Mouse (Mus musculus) midbrain, embryonic 12.5 days (tissue): Measurements from ENCODE around the gene Stk39. TPM values are rescaled to one million over a fixed set of nuclear protein-coding genes. Genes with fewer than 3 reads are reported as not detected.
A peak's percentile ranks its signal among the peaks of the same experiment; 100 is the strongest.

Source experiments
- ATAC-seq: fragments of 200-750 bp; cut with Nextera tagmentation; 2 replicates; pipeline ENCODE4 v1.8.0; 2017; ENCODE audit warnings: low read depth, moderate TSS enrichment, moderate library complexity; ENCODE audit not compliant: low FRiP score
- H3K27ac ChIP-seq: fragments of 300-500 bp; sonication (generic); replicated peaks from 2 replicates; pipeline ENCODE4 v1.5.1; 2016; ENCODE audit warnings: mild to moderate bottlenecking
- H3K27me3 ChIP-seq: fragments of 300-500 bp; sonication (generic); 2 replicates; pipeline ENCODE4 v1.6.1; 2016; ENCODE audit warnings: mild to moderate bottlenecking
- H3K36me3 ChIP-seq: fragments of 300-500 bp; sonication (generic); 2 replicates; pipeline ENCODE4 v1.6.1; 2016
- H3K4me1 ChIP-seq: fragments of 300-500 bp; sonication (generic); 2 replicates; pipeline ENCODE4 v1.6.1; 2016
- H3K4me2 ChIP-seq: fragments of 300-500 bp; sonication (generic); replicated peaks from 2 replicates; pipeline ENCODE4 v1.6.1; 2016; ENCODE audit warnings: mild to moderate bottlenecking, moderate library complexity
- H3K4me3 ChIP-seq: fragments of 300-500 bp; sonication (generic); 2 replicates; pipeline ENCODE4 v1.5.1; 2016; ENCODE audit warnings: mild to moderate bottlenecking
- H3K9ac ChIP-seq: fragments of 300-500 bp; sonication (generic); replicated peaks from 2 replicates; pipeline ENCODE4 v1.6.1; 2016; ENCODE audit warnings: mild to moderate bottlenecking, moderate library complexity
- H3K9me3 ChIP-seq: fragments of 300-500 bp; sonication (generic); 2 replicates; pipeline ENCODE4 v1.6.1; 2016; ENCODE audit warnings: mild to moderate bottlenecking
- WGBS: fragments of 180-500 bp; shearing (Covaris S2); methylation state at CpG from one replicate; pipeline ENCODE4 v1.1.7; 2016; 5-methylcytosine and 5-hydroxymethylcytosine counted together
- polyA plus RNA-seq: library from polyadenylated mRNA; unstranded; fragments of >200 nt; fragmentation: Nextera tagmentation; extraction: Ambion mirVana; gene quantifications from 2 replicates; pipeline ENCODE4 v1.2.1, GENCODE M21; 2016

Gene Stk39
- polyA plus RNA-seq, 1 experiment from 2014 or later, result 52.5 TPM

DNA sequence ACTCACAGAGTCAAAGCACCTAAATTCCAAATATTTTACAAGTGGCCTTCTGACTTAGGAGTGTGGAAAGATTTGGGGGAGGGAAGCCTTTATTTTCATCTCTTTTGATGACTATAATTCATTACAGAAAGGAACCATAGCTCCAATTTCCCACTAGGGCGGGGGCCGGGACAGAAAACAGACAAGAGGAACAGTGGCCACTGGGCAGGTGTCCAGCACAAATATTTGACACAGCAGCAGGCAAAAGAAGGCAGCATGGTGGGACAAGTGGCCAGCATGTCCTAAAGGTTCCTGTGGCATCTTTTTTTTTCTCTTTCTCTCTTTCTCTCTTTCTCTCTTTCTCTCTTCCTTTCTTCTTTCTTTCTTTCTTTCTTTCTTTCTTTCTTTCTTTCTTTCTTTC is 154.6 kb downstream of the Stk39 start:
- H3K27me3 ChIP-seq, result no peaks in the 10 kb centered on the region
- H3K36me3 ChIP-seq, result 0 out of 2 replicates have a peak, but pooled peaks cover 3% of the 10 kb centered on the region
- no peak overlapping the region for H3K4me2 ChIP-seq
- WGBS, result 80% methylated on average over 2 of the region's 2 CpGs
- H3K4me1 ChIP-seq, result peaks cover 42% of the 10 kb centered on the region
- no peaks in the 10 kb centered on the region for H3K9me3 ChIP-seq
- ATAC-seq, result no peak
- no peak overlapping the region for H3K9ac ChIP-seq
- no peak overlapping the region for H3K27ac ChIP-seq
- H3K4me3 ChIP-seq, result no peak overlapping the region

GRCm38 (mm10) chr2:68315258-68315657 is 156.8 kb downstream of the Stk39 start:
- no peaks in the 10 kb centered on the region for H3K9me3 ChIP-seq
- 0 out of 2 replicates have a peak, but pooled peaks cover 3% of the 10 kb centered on the region for H3K36me3 ChIP-seq
- peaks cover 29% of the 10 kb centered on the region; the same call in 1 of the 2 replicates for H3K4me1 ChIP-seq
- no peaks in the 10 kb centered on the region for H3K27me3 ChIP-seq
- H3K27ac ChIP-seq, result no peak overlapping the region
- no peak overlapping the region for H3K4me2 ChIP-seq
- ATAC-seq, result no peak
- no peak overlapping the region for H3K9ac ChIP-seq
- H3K4me3 ChIP-seq, result no peak overlapping the region
- 71% methylated on average over 11 of the region's 11 CpGs for WGBS

DNA sequence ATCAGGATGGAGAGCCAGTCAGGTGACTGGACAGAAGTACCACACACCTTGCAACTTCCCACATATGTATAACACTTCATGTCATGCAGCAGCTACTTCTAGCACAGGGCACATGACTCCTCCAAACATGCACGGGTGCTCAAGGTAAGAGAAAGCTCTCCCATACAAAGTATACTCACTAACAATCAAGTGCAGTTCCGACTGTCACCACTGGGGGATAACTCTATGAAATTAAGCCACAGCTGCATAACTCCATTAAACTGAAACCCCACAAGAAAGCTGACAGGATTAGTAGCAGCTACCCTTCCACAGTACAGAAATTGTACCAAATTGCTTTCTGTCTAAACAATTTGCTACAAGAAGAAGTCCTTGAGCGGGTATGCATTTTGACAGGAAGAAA is 161.9 kb downstream of the Stk39 start:
- ATAC-seq, result 0 out of 2 replicates have a peak, but pooled peaks have one; percentile 35

GRCm38 (mm10) chr2:68306519-68306918 is 165.5 kb downstream of the Stk39 start:
- whole genome bisulfite sequencing, result 91% methylated on average over 4 of the region's 4 CpGs
- Histone ChIP-seq H3K9ac (no peak overlapping the region), H3K9me3 (no peaks in the 10 kb centered on the region), H3K4me3 (no peak overlapping the region), H3K36me3 (peaks cover 30% of the 10 kb centered on the region), H3K27ac (no peak overlapping the region), H3K4me2 (no peak overlapping the region), H3K4me1 (peaks cover 12% of the 10 kb centered on the region), H3K27me3 (no peaks in the 10 kb centered on the region)
- ATAC-seq, result no peak

More for the DNA sequence above, 161.9 kb downstream of the Stk39 start:
- Histone ChIP-seq H3K9ac (no peak overlapping the region), H3K4me1 (no peaks in the 10 kb centered on the region), H3K27ac (no peak overlapping the region), H3K4me3 (no peak overlapping the region), H3K9me3 (no peaks in the 10 kb centered on the region), H3K4me2 (no peak overlapping the region), H3K36me3 (peaks cover 23% of the 10 kb centered on the region), H3K27me3 (no peaks in the 10 kb centered on the region)
- WGBS, result 89% methylated on average over 3 of the region's 3 CpGs

GRCm38 (mm10) chr2:68304771-68305460 is 167.2 kb downstream of the Stk39 start:
- H3K4me2 ChIP-seq, result no peak overlapping the region
- H3K27ac ChIP-seq, result no peak overlapping the region
- no peak for ATAC-seq
- no peaks in the 10 kb centered on the region for H3K9me3 ChIP-seq
- H3K9ac ChIP-seq, result no peak overlapping the region
- no peaks in the 10 kb centered on the region for H3K27me3 ChIP-seq
- WGBS, result 95% methylated on average over 6 of the region's 6 CpGs
- peaks cover 28% of the 10 kb centered on the region for H3K36me3 ChIP-seq
- H3K4me3 ChIP-seq, result no peak overlapping the region
- peaks cover 12% of the 10 kb centered on the region for H3K4me1 ChIP-seq

DNA sequence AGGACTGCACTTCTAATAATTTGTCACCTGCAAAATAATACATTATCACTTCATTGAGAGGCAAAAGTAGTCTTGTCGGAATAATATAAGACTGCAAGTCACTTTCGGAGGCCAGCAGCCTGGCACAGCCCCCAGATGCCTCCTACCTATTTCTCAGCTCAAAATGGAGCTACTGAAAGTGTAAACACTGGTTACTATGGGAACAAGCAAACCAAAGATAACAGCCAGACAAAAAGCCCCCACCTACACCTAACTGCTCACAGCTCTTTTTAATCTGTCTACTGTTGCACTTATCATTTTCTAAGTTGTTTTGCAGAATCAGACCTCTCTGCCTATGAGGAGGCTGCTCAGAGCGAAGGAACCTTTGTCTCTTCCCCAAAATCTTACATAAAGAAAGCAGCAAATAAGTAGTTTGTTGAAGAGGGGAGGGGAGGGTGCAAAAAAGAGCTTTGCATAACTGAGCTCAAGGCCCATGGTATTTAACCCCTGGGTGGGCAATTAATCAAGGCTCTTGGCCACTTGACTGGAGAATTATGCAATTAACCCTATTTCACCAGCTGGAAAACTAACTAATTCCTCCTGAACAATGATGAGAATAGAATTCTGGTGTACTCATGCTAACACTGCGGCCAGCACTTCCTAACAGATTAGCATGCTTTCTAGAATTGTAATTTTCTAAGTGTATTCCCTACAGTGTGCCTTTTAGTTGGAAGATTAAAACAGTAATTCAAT is 170.1 kb downstream of the Stk39 start:
- no peak overlapping the region for H3K27ac ChIP-seq
- no peaks in the 10 kb centered on the region for H3K27me3 ChIP-seq
- H3K4me2 ChIP-seq, result no peak overlapping the region
- H3K4me1 ChIP-seq, result peaks cover 12% of the 10 kb centered on the region
- ATAC-seq, result 0 out of 2 replicates have a peak, but pooled peaks have one; percentile 31
- no peak overlapping the region for H3K9ac ChIP-seq
- peaks cover 36% of the 10 kb centered on the region for H3K36me3 ChIP-seq
- WGBS, result 56% methylated on average over 4 of the region's 4 CpGs
- H3K9me3 ChIP-seq, result no peaks in the 10 kb centered on the region
- no peak overlapping the region for H3K4me3 ChIP-seq

- Histone ChIP-seq H3K27me3 (no peaks in the 10 kb centered on the region), H3K9ac (no peak overlapping the region), H3K36me3 (peaks cover 13% of the 10 kb centered on the region), H3K4me1 (peaks cover 12% of the 10 kb centered on the region), H3K9me3 (no peaks in the 10 kb centered on the region), H3K4me2 (no peak overlapping the region), H3K4me3 (no peak overlapping the region), H3K27ac (no peak overlapping the region)
- ATAC-seq, result no peak
- WGBS, result 91% methylated on average over 3 of the region's 3 CpGs
Measured at GRCm38 (mm10) chr2:68298356-68298755, 173.7 kb downstream of the Stk39 start.

DNA sequence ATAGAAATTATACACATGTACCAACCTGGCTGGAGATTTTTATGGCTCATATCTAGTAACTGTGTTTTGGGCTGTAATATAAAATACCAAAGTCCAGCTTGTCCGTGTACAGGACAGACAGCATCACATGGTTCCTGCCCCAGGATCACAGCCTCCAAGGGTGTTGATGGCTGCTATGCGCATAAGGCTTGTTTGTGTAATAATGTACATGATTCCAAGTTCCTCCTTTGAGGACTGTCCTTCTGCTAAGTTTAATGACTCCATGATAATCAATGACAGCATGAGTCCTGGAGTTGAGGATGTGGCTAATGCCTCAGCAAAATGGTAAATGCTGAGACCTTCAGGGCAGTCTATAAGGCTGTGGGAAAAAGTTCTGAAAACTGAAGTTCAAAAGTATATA is 174.1 kb downstream of the Stk39 start:
- WGBS, result 95% methylated on average over 2 of the region's 2 CpGs
- Histone ChIP-seq H3K27ac (no peak overlapping the region), H3K4me3 (no peak overlapping the region), H3K27me3 (no peaks in the 10 kb centered on the region), H3K9ac (no peak overlapping the region), H3K9me3 (no peaks in the 10 kb centered on the region), H3K4me2 (no peak overlapping the region), H3K36me3 (peaks cover 13% of the 10 kb centered on the region), H3K4me1 (peaks cover 12% of the 10 kb centered on the region)
- ATAC-seq, result no peak

DNA sequence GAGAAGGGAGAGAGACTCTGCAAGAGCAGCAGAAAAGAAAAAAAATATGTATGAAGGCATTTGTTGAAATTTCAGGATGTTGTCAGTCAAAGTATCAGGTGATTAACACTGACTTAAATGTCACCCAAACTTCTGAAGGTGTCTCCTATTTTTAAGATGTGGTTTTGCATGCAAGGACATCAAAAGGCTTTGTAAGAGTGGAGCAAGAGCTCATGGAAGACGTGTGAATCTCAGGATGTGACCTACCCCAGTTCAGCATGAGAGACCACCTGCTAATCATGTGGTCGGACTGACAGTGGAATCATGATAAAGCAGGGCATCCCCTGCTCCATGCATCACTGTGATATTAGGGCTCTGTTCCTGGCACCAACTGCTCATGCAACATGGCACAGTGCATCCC is 175.3 kb downstream of the Stk39 start:
- Histone ChIP-seq H3K27me3 (no peaks in the 10 kb centered on the region), H3K36me3 (peaks cover 13% of the 10 kb centered on the region), H3K4me3 (no peak overlapping the region), H3K9me3 (no peaks in the 10 kb centered on the region), H3K27ac (no peak overlapping the region), H3K9ac (no peak overlapping the region), H3K4me1 (peaks cover 1% of the 10 kb centered on the region; the same call in 1 of the 2 replicates), H3K4me2 (no peak overlapping the region)
- WGBS, result 83% methylated on average over 2 of the region's 2 CpGs
- no peak for ATAC-seq

DNA sequence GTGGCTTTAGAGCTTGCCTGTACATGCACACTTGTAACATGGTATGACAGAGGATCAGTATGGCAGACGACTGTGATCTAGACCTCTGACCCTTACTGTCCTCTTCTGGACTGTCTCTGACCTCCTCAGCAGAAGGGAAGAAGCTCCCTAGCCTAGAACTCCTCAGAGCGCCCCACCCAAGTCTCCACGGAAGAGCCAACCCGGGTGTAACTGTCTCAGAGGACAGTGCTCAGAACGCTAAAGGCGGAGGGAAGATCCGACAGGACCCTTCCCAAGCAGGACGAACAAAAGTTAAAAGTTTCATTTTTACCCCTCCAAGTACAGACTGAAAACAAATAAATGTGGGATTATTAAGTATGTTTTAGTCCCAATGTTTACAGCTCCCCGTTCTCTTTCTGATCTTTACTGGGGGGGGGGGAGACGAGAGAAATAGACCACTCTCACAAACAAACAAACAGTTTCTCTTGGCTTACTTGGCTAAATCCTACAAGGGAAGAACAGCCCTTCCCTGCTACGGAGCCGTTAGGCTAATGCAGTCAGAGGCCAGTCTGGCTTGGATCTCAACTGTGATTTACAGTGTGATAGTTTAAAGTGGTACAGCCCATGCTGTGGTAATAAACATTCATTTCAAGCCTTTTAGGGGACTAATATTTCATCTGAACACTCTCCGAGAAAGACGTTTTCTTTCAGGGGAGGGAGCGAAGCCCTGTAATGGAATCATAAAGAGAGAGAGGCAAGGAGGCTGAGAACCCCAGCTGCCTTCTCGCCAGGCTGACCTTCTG is 179.3 kb downstream of the Stk39 start:
- Histone ChIP-seq H3K4me1 (no peaks in the 10 kb centered on the region), H3K4me2 (no peak overlapping the region), H3K27ac (no peak overlapping the region), H3K9ac (no peak overlapping the region), H3K36me3 (peaks cover 6% of the 10 kb centered on the region; the same call in 1 of the 2 replicates), H3K9me3 (no peaks in the 10 kb centered on the region), H3K4me3 (no peak overlapping the region), H3K27me3 (no peaks in the 10 kb centered on the region)
- WGBS, result 83% methylated on average over 16 of the region's 16 CpGs
- no peak for ATAC-seq

- Histone ChIP-seq H3K4me1 (no peaks in the 10 kb centered on the region), H3K36me3 (0 out of 2 replicates have a peak, but pooled peaks cover 3% of the 10 kb centered on the region), H3K4me3 (no peak overlapping the region), H3K4me2 (no peak overlapping the region), H3K27ac (no peak overlapping the region), H3K9me3 (no peaks in the 10 kb centered on the region), H3K9ac (no peak overlapping the region), H3K27me3 (no peaks in the 10 kb centered on the region)
- no peak for ATAC-seq
- 63% methylated on average over 5 of the region's 5 CpGs for WGBS
Measured at GRCm38 (mm10) chr2:68291895-68292294, 180.2 kb downstream of the Stk39 start.

- no peaks in the 10 kb centered on the region for H3K4me1 ChIP-seq
- no peak for ATAC-seq
- no peaks in the 10 kb centered on the region for H3K27me3 ChIP-seq
- no peak overlapping the region for H3K9ac ChIP-seq
- H3K4me3 ChIP-seq, result no peak overlapping the region
- 29% methylated on average over 4 of the region's 4 CpGs for WGBS
- no peak overlapping the region for H3K27ac ChIP-seq
- H3K4me2 ChIP-seq, result no peak overlapping the region
- no peaks in the 10 kb centered on the region for H3K9me3 ChIP-seq
- 0 out of 2 replicates have a peak, but pooled peaks cover 3% of the 10 kb centered on the region for H3K36me3 ChIP-seq
Measured at GRCm38 (mm10) chr2:68289961-68290360, 182.1 kb downstream of the Stk39 start.
